Mouse (Mus musculus): Measurements from ENCODE around the gene Mettl11b.
"Not testable (repeated sequence)": the region's sequence is repeated elsewhere in the genome, so short reads cannot be mapped to it uniquely, and the experiment has no call there.

The Mettl11b gene

DNA sequence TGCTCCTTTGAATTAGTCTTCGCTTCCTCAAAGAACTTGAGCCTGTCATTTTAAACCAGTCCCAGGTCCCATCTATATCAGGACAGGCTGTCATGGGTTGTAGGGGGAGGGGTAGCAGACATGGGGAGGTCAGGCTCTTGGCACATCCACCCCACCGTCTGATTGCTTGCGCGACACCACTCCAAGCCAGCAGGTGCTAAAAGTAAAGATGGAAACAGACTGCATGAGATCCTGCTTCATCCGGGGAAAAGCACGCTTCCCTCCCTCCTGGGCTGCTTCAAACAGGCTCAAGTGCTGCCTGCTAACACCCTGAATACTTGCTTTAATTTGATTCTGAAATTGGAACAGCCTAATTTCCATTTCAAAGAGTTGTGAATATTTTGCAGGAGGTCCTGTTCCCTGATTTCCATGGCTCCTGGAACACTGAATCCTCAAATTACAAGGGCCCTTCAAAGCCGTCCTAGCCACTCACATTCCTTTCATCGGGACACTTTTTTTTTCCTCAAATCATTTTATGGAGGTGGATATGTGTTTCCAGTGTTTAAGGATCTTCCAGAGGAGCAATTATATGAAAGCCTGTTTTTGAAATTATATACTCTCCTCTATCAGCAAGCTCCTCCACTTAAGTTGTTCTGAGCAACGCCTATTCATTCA, at the start of gene Mettl11b:
TSS of gene Mettl11b (minus strand) at position 127 of the 654 bp plus-strand sequence.
- peak; percentile 85 for ATAC-seq (ENCODE audit: low TSS enrichment)

DNA sequence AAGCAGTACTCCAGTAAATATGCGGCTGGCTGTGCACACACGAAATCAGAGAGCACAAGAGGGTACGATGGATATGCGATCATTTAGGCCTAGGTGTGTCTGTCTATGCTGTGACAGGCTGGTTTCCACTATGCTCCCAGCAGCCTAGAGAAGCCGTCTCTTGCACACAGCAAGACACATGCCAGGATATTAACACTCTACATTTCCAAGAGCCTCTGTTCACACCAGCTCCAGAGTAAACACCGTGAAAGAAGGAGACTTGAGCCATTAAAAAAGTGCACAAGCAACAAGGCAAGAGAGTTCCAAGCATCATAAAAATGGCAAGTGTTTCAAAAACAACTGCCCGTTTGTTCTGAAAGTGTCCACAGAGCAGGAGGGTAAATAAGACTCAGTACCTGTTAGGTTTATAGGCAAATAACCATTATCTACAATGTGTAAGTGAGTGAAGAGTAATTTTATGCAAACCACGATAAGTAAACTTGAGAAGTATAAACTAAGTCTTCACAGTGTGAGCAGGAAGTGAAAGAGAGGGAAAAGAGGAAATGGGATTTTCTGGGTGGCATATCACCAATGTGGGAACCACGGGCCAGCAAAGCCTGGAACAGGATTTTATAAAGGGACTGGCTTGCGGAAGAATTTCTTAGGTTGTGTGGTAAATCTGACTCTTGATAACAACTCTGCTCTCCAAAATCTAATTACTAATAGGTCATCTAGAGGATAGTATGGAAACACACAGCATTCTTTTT, 32.6 kb upstream of the Mettl11b start:
- no peak for ATAC-seq (ENCODE audit: low TSS enrichment)

DNA sequence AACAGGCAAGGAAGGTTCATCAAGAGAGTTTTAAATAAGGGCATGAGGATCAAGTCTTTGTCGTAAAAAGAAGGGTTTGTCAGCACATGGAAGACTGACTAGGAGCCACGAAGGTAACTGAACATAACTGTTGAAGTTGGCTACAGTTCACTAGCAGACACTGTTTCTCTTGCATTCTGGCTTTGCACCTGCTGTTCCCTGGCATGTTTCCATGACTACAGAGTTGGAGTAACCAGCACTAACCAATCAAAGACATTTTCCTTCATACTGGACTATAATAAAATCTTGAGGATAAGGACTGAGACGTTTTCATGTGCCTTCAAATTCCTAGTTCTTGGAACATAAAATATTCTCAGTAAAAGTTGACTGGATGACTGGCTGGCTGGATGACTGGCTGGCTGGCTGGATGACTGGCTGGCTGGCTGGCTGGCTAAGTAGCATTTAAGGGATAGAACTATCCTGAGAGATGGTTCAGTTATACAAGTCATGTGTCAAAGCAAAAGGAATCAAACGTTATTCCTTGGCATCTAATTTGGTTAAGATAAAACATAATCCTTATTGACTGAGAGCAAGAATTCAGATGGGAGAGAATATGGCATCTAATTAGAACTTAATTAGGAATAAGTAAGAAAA, 26.4 kb upstream of the Mettl11b start:
- no peak for ATAC-seq (ENCODE audit: low TSS enrichment)

DNA sequence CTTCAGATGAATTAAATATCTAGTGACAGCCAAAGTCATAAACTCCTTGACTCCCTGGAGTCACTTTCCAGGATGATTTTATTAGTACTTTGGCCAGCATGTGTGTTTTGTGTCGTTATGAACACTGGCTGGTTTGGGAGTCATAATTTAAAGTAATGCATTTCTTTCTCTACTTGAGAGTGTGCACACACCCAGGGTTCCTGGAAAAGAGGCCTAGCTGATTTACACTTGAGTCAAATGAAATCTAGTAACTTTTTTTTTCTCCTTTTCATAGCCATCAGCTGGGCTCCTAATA, 12.2 kb upstream of the Mettl11b start:
- ATAC-seq (ENCODE audit: low TSS enrichment) = no peak

DNA sequence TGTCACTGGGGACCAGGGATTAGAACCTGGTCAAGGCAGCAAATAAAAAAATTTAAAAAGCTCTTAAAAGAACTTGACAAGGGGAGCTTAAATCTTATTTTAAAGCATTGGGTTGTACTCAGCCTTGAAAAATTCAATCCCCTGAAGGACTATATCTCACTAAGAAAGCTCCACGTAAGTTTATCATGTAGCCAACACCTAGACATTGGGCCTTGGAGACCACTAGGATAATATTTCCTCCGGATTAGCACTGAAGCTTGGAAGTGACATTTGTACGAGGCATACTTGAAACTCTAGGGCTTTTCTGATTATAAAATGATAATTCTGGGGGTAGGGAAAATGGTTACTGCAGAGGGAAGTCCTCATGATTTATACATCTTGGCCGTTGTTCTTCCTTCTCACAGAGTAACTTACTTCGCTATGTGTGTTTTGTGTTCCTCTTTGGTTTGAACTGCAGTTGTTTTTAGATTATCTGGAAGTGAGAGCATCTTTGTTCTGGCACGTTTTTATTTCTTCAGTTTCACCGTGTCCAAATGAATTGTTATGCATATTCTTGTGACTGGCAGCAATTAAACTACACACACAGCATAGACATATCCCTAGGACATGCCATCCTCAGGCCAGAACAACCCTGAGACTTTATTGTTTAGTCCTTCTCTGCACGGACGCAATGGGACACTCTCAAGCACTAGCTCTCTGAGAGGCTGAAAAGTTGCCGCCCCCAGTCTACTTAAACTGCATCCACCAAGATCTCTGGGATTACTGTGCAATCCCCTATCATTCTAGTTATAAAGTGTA, 11.6 kb upstream of the Mettl11b start:
- no peak for ATAC-seq (ENCODE audit: low TSS enrichment)

DNA sequence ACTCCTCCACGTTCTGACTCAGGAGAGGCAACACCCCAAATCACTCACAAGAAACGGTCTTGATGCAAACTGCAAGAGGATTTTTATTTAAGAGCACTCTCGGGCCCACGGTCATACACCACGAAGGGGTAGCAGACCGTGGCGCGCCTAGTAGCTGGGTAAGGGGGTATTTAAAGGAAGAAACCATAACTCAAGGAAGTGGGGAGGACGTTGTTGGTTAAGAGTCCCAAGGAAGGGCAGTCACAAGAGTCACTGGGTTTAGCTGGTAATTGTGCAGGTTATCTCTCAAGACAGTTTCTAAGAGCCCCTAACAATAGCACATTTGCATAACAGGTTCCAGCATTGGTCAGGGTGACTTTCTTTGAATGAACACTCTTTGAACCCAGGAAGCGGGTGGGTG, 6.1 kb upstream of the Mettl11b start:
- ATAC-seq (ENCODE audit: low TSS enrichment) = not testable (repeated sequence)

DNA sequence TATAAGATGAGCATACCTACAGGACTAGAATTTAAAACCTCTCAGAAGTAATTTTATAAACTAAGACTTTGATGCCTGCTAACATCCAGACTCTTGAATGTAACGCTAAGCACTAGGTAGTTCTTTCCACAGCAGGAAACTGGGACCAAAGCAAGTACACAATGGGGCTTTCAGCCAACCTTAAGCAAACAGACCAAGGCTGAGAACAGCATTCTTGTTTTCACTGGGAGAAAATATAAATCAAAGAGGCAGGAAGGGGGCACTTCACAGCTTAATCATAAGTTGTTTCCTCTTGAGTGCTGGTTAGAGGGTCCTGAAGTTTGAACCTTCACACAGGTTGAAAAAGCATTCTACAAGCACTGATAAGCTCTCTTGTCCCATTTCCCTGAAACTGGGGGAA, 1.1 kb downstream of the Mettl11b start:
- no peak for ATAC-seq (ENCODE audit: low TSS enrichment)

DNA sequence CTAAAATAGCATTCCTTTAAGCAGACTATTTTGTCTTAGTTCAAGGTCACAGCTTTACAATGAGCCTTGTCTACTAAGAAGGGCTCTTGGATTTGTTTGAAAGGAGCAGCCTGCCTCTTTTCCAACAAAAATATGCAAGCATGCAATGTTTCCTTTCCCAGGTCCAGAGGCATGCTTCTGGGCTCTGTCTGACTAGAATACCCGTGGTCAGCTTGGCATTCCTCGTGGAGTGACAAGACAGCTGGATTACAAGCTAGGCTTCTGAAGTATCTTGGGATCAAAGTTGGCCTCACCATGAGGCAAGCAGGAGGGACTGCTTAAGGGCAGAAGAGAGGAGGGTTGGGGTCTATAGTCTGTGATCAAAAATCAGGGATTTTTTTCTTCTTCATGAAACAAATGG, 16.4 kb downstream of the Mettl11b start:
- ATAC-seq (ENCODE audit: low TSS enrichment) = no peak

DNA sequence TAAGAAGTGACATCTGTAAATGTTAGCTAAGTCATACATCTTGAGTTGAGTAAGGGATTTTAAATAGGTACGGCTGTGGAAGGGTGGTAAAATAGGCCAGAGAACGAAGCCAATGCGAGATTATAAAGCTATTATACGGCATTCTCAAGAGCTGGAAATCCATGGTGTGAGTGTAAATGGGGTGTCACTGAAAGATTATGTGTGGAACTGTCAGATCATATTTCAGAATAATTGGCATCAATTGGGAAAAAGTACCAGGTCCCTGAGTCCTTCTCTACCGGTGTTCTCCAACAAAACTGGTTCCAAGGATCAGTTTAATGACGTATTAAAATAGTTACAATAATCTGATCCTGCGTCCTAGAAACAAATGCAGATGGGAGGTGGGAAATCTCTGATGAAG, 24.5 kb downstream of the Mettl11b start:
- no peak for ATAC-seq (ENCODE audit: low TSS enrichment)

DNA sequence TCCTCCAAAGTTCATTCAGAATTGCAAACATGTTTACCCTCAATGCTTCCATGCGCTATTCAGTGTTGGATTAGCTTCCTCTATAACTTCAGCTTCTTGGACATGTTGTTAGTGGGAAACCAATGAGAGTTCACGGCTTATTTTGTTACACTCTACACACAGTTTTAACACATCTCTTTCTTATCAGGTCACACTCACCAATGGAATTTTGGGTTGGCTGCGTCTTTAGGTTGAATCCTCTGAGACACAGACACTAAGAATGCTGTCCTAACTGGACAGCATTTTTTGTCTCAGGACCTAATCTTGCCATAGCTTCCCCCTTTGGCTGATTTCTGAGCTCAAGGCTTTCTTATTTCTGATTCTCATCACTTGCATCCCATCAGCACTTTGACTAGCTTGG, 25.3 kb downstream of the Mettl11b start:
- no peak for ATAC-seq (ENCODE audit: low TSS enrichment)

DNA sequence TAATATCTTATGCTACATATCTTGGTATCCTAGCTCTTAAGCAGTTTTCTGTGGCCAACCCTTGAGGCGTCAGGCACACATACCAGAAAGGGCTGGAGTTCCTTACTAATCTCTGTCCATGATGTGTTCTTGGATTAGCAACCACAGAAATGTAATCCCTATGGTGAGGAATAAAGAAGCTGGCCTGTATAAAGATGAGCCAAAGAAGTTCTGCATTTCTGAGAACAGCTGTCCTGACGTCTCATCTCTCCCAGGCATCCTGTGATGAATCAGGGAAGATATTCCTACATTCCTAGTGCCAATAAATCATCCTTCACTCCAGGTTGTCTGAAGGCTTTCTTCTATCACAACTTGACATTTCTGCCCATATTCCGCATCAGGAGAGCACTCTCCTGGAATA, 33.2 kb downstream of the Mettl11b start:
- no peak for ATAC-seq (ENCODE audit: low TSS enrichment)

DNA sequence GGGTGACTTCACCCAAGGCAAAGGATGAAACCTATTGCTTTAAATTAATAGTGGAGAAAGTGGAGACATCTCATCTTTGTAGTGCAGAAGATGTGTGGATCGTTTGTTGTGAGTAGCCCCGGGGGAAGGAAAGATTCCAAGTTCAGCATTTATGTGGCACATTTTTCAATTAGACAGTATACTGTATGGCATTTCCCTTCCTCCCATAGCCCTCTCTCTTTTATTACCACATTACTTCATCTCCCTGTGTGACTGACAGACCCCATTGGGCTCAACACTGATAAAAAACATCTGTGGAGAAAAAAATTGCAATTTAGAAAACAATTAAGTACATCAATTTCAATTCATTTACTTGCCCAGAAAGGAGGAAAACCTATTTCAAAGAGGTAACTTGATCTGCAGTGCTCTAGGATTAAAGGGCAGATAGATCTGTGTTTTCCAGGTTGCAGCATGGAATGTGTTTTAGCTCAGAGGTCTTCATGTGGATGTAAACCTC, 42.0 kb downstream of the Mettl11b start:
- ATAC-seq (ENCODE audit: low TSS enrichment) = no peak

DNA sequence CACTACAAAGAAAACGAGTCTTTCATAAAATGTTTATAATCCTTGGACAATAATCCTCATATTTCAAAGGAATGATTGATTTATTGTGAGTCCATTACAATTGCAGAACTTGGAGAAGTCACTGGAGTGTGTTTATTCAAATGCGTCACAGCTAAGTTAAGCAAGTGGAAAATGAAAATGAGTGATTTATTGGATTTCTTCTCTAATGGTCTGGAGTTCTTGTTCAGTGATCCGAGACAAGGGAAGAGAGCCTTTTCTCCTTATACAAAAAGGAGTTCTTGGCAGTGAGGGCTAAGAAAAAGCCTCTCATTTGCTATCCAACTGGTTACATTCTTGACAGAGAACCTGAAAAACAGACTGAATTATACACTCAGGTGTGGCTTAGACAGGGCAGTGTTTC, 42.9 kb downstream of the Mettl11b start:
- ATAC-seq (ENCODE audit: low TSS enrichment) = no peak

DNA sequence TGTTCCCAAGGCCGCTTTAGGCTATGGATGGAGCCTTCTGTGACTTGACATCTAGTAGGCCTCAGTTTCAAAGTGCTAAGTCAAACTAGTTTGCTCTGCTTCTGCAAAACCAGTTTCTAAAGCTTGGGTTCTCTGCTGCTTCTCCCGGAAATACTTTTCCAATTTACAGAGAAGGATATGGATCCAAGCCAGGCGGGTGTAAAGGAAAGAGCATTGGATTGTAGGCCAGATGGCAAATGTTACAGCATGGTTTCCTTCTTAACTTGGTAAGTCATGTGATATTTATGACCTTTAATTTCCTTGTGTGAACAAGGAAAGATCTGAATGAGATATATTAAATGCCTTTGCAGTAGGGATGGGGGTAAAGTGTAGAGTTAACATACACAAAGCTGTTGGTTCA, 52.2 kb downstream of the Mettl11b start:
- no peak for ATAC-seq (ENCODE audit: low TSS enrichment)

DNA sequence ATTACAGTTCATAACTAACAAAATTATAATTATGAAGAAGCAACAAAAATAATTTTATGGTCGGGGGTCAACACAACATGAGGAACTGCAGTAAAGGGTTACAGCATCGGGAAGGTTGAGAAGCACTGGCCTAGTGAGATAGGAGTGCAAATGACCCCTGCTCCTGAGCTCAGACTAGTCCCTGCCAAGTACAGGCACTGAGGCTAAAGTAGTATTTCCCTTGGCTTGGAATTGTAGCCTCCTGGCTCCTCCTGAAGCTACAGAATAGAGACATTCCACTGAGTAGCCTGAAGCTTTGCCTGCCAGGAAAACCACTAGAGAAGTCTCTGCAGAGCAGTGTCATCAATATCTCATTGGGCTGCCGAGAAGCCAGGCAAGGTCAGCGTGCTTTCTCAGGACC, 53.7 kb downstream of the Mettl11b start:
- no peak for ATAC-seq (ENCODE audit: low TSS enrichment)

DNA sequence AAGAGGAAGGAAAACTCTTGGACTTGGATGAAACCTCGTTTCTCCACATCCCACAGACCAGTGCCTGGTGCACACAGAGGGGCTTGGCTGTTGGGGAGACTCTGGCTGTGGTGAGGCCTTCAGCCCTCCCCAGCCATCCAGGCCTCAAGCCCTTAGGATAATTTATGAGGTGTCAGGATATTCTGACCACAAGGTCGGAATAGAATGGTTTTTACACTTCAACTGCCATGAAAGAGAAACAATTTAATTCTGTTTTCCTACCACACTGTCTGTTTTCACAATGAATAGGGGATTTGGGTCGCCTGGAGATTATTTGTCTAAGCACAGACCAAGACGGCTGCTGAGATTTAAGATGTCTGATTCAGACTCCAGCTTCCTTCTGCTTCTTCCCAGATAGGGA, 54.3 kb downstream of the Mettl11b start:
- ATAC-seq (ENCODE audit: low TSS enrichment) = no peak

DNA sequence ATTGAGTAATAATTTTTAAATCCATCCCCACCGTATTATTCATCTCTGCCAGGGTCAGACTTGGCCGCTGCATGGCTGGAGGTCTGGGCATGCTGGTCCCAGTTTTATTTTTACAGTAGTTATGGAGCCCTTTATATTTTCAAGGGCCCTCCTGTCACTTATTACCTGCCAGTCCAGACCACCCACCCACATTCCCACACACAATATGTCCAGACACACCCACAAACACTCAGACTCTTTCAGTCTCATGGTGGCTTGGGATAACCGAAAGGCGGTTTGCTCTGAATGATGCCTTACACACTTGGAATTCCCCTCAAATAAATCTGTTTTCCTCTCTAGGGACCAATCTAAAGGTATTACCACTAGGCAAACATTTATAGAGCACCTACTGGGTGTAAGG, 55.1 kb downstream of the Mettl11b start:
- ATAC-seq (ENCODE audit: low TSS enrichment) = no peak

DNA sequence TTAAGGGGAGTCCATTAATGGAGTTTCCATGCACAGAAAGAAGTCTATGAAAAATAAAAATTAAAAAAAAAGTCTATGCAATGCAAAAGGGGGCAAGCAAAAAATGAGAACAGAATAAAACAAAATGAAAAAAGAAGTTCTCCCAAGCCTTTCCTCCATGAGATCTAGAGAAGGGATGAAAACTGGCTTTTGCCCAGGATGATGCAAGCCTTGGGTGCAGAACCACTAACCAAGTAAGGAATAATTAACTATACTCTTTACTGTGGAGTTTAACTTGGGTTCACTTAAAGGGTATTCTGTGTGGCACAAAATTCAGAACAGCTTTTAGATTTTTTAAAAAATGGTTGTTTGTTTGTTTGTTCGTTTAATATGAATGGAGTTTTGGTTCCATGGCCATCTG, 62.6 kb downstream of the Mettl11b start:
- no peak for ATAC-seq (ENCODE audit: low TSS enrichment)

DNA sequence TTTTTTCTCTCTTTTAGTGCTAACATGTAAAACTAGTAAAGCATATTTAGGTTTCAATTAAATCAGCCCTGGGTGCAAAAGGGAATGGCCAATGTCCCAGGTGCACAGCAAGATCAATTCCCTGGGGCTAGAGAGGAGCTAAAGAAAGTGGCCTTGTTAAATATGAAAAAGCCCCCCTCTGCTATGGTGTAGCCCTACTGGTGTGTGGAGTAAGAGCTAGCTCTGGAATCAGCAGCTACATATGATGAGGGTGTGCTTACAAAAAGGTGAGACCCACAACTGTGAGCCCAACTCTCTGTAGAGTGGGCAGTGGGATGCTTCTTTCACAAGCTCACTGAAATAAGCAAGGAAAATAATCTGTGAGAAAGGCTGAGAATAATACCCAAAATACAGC, 66.5 kb downstream of the Mettl11b start:
- ATAC-seq (ENCODE audit: low TSS enrichment) = no peak

DNA sequence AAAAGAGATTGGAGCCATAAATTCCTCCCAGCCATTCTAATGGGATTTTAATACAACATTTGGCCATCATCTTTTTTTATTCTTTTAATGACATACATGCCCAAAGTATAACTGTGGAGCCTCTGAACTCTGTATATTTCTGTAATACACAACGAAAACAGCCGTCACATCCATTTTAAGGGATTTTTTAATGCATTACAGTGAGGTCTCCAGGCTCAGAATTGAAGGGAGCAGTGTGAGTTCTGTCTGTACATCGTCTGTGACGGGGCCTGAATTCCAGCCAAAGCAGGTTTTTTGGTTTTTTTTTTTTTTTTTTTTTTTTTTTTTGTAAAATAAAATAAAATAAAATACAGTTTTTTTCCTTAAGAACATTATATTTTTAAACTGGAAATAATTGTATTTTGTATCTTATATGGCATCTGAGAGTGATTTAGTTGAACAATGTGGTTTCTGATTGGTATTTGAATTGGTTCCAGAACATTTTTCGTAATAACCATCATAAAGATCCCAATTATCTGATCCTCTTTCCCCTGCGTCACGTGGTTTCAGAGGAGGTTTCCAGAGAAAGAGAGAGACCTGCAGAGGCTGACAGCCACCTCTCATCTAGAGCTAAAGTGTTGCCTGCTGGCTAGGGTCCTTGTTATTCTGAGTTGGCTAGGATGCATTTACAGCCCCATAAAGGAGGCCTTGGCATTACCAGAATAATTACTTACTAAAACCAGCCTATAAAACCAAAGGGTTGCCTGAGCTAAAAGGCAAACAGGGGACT, 67.1 kb downstream of the Mettl11b start:
- ATAC-seq (ENCODE audit: low TSS enrichment) = no peak

DNA sequence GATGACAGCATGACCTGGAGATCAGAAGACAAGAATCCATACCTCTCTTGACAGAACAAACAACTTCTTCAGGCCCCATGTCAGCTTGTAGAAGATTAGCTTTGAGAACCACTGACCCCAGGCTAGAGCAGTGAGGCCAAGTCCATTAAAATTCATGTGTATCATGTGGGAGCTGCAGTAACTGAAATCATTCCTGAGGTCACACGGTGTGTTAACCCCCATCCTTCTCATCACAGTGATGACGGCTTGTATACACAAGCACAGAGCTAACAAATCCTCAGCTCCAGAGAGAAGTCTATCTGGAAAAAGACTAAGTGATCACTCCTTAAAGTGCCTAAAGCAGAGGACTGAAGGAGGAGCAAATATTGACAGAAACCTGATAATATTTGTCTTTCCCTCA, 68.0 kb downstream of the Mettl11b start:
- no peak for ATAC-seq (ENCODE audit: low TSS enrichment)

DNA sequence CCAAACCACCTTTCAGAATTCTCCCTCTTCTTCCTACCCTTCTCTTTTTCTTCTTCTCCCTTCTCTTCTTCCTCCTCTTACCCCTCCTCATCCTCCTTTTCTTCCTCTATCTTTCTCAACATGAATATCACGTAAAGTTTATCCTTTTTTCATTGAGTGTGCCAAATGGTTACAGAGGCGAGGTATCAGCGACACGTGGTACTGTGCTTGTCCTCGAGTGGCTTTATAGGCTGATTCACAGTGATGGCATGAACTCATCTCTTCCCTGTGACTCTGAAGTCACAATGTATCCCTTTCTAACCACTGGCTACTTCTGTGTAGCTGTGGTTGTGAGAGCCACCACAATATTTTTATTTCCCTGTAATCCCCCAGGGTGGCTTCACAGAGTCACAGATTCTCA, 68.6 kb downstream of the Mettl11b start:
- no peak for ATAC-seq (ENCODE audit: low TSS enrichment)
